Mouse (Mus musculus) lung, postnatal 0 days (tissue): ENCODE results near the gene Lclat1.

Experiments
- CTCF ChIP-seq: IDR thresholded peaks from 2 replicates; pipeline ENCODE4 v1.5.1; 2016; ENCODE audit warnings: antibody characterized with exemption, mild to moderate bottlenecking
- EP300 ChIP-seq: IDR thresholded peaks from 2 replicates; pipeline ENCODE4 v1.6.1; 2016; ENCODE audit warnings: antibody characterized with exemption, mild to moderate bottlenecking, control low read depth

- no peak for TF ChIP-seq CTCF
- no peak for TF ChIP-seq EP300
Measured at GRCm38 (mm10) chr17:73170141-73170540, 62.4 kb downstream of the Lclat1 start.
